Mouse (Mus musculus) T-helper 17 cell (primary cell): ENCODE data around the gene Tnfrsf22.

Experiments used
- in situ Hi-C, 2 experiments: fragments of 300-600 bp; cut with MboI, MseI; formaldehyde crosslinking; loops; 1 replicate in 1 of 2; 2 replicates in 1 of 2; pipeline ENCODE4 v1.15.1; 2025; ENCODE audit warnings: high pct_unique_total_duplicates in 2 of 2

The Tnfrsf22 gene

DNA sequence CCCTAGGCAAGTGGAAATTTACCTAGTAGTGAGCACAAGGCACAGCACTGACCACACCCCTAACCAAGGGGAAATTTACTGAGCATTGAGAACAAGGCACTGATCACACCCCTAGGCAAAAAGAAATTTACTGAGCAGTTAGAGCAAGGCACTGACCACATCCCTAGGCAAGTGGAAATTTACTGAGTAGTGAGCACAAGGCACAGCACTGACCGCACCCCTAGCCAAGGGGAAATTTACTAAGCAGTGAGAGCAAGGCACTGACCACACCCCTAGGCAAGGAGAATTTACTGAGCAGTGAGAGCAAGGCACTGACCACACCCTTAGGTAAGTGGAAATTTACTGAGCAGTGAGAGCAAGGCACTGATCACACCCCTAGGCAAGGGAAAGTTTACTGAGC, 12.8 kb downstream of the Tnfrsf22 start:
- in situ Hi-C loops = no loop called here

DNA sequence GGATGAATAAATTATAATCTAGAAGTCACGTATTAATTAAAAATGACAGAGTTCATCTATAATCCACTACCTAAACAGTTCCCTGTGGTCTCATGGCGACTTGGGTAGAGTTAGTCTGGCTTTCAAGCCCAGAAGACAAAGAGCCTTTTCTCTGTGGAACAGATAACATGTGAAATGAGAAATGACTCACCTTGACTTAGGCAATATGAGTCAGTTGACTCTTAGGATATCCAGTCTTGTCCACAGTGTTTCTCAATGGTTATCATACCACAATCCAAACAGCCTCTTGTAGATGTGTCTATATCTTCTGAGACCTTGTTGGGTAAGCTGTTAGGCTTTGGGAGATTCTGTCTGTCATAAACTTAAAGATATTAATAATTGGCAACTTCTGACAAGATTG, 18.0 kb downstream of the Tnfrsf22 start:
- in situ Hi-C loops = no loop called here

DNA sequence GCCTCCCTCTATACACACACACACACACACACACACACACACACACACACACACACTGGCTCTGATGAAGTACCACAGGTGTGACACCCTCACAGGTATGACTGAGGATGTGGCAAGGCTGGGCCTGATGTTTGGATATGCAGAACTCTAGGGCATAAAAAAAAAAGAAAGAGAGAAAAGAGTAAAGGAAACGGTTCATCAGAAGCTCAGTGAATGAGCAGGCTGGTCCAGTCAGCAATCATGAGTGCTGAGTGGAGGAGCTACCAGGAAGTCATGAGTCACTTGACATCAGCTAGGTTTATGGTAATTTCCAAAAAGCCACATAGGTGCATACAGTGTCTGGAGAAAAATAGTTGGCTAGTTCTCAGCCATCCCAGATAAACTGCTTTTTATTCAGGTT, 20.0 kb downstream of the Tnfrsf22 start:
- in situ Hi-C loops = no loop called here

DNA sequence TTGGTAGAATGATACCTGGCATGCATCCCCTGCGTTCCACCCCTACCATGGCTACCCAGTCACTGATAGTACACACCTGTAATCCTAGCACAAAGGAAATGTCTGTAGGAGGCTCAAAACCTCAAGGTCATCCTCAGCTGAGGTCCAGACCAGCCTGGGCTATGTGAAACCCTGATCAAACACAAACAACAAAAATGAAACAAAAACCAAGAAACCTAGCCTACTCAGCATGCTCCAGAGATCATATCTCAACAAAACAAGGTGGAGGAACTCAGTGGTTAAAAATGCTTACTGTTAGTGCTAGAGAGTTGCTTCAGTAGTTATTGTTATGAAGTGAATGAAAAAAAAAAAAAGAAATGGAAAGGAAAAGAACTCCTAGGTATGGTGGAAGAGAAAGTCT, 20.9 kb downstream of the Tnfrsf22 start, which contains the start of gene Tnfrsf26:
Tnfrsf26 (minus strand) TSS at position 183 of the 400 bp plus-strand sequence.
- in situ Hi-C loops = no loop called here

DNA sequence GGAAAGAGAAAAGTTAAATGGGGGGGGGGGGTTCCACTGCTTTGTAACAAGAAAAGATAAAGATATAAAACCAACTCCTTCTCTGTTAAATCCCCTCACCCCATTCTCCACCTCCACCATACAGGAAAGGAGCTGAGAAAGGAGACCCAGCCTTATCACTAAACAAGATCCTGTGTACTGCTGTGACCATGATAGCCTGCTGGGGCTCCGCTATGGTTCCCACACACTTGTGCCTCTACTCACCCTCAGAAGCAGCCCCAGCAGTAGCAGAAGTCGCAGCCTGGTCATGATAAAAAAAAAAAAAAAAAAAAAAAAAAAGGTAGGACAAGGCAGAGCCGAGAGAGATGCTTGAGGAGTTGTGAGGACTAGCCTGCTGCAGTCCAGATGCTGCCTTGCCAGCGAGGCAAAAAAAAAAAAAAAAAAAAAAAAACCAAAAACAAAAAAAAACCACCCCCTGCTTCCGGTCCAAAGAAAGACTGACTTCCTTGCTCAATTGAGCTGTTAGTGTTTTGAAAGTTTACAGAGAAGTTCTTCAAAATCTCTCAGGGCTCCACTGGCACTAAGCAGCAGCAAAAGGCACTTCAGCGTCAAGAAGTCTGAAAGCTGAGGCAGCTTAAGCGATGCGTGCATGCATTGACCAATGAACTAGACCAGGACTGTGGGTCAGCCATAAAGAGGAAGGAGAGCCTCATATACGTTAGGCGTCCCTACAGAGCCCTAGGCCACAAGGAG, 21.7 kb downstream of the Tnfrsf22 start:
- in situ Hi-C loops = no loop called here

DNA sequence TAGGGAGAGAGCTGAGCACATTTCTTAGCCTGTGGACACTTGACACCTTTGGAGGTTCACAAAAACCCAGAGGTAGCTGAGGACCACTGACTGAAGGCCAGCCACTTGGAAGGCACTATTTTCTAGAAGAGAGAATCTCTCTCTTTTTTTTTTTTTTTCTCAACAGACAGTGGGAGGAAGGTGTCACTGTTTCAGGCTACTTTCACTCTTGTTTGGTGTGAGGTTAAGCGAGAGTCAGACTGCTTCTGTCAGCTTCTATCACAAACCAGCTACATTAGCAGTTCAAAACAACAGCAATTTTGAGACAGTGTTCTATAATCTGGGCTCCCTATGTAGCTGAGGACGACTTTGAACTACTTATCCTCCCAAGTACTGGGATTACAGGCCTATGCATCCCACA, 23.3 kb downstream of the Tnfrsf22 start:
- in situ Hi-C loops = no loop called here

DNA sequence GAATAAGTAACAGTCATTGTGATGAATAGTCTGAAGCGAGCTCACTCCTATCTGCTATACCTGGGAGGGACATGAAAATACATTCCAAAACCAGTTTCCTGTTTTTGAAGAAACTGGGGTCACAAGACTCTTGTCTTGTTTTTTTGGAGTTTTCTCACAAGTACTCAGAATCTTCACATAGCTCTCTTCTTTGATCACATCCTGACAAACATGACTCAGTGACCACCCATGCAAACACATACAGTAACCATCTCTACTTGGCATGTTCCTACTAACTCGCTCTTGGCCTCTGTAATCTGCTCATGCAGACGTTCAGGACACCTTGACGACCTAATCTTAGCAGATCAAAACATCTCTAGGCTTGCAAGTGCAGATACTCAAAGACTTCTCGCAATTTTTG, 24.3 kb downstream of the Tnfrsf22 start:
- in situ Hi-C loops = no loop called here

DNA sequence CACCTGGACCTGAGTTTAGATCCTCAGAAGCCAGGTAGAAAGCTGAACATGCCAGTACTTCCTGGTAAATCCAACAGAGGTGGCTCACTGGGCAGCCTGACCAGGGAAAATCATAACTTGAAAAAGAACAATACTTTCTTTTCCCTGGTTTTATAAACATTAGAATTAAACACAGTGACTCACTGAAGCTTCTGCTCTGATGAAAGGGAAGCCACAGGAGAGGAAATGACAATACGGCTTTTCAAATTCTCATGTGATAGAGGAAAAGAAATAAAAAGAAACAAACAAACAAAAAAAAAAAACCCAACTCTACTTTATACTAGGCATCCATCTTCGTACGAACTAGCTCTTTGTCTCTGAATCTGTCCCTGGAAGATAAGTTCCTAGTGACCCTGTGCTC, 24.9 kb downstream of the Tnfrsf22 start:
- in situ Hi-C loops = no loop called here

DNA sequence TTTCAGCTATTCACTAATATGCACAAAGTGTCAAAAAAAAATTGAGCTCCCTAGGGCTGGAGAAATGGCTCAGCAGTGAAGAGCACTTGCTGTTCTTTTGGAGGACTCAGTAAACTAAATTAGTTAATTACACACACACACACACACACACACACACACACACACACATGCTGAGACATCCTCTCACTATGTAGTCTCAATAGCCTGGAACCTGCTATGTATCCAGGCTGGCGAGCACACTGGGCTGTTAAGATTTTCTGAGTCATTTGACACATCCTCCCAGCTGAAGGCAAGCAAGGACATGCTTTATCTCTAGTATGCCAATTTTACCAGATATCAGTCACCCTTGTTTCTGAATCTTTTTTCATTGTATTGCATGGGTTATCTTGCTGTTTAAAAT, 28.5 kb downstream of the Tnfrsf22 start:
- in situ Hi-C loops = no loop called here

DNA sequence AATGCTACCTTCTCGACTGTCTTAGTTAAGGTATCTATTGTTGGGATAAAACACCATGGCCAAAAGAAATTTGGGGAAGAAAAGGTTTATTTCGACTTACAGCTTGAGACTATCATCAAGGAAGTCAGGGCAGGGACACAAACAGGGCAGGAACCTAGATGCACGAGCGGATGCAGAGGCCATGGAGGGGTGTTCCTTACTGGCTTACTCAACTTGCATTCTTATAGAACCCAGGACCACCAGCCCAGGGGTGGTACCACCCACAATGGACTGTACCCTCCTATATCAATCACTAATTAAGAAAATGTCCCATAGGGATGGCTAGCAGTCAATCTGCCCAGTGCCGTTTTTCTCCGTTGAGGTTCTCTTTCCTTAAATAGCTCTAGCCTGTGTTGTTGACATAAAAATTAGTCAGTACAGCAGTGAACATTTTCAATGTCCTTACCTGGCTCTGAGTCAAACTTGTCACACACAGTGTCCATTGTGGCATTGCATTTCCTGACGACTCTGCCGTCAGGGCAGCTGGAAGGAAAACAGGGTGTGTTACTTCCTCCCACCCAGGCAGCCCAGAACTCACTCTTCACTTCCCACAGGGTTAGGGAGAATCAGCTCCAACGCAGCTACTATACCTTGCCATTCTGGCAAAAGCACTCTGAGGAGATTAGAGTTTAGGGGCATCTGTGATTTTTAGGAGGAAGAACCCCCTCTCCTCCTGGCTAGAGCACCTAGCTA, 34.9 kb downstream of the Tnfrsf22 start:
- in situ Hi-C loops = loop anchor here in 1 of 2 experiments (5.0 kb wide), 1 partner anchor 78 kb away; no protein-coding TSS in a partner anchor

DNA sequence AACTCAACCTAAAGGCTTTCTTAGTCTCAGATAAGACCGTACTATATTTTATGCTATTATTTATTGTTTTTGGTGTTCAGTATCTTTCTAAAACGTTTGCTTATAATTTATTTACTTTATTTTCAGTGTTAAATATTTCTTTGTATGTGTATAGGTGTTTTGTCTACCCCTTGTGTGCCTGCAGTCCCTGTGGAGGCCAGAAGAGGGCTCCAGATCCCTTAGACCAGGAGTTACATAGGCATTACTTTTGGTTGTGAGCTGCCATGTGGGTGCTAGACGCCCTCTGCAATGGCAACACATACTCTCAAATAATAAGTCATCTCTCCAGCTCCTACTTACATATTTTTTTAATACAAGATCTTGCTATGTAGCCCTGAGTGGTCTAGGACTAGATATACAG, 37.2 kb downstream of the Tnfrsf22 start:
- in situ Hi-C loops = no loop called here

DNA sequence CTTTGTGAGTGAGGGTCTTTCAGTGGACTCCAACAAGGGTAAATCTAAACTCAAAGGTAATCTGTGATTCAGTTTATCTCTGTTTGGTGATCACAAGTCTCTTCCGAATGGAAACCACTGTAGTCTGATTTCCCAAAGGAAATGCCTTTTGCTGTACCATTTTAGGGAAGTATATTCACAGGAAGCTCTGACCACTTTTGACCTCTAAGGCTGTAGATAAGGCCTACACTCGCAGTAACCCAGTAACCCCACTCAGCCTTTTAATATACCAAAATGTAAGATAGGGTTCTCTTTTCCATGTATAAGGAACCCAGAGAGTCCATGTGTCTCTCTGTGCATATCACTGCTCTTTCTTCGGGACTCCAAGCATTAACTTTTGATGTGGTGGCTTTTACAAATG, 44.1 kb downstream of the Tnfrsf22 start:
- in situ Hi-C loops = no loop called here

DNA sequence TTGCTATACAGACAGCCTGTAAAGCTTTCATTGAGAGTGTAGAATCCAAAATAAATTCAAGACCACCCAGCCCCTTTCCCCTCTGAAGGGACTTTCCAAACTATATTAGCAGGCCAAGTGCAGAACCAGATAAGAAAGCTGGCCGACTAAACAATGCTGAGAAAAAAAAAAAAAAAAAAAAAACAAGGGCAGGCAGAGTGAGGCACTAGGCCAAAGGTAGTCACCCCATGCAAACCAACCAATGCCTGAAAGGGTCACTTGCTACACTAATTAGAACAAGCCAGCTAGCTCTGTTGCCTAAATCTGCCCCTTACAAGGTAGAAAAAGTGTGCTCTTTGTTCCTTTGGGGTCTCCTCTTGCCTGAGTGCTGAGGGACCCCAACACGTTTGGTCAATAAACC, 44.6 kb downstream of the Tnfrsf22 start:
- in situ Hi-C loops = no loop called here

DNA sequence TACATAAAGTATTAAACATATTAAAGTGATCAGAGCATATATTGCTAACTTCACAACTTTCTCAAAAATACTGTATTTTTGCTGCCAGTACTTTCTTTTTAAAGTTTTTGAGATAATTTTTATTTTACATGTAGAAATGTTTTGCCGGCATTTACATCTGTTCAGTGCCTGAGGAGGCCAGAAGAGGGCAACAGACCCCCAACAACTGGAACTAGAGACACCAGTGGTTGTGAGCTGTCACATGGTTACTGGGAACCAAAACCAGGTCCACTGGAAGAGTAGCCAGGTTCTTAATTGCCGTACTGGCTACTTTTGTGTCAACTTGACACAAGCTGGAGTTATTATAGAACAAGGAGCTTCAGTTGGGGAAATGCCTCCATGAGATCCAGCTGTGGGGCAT, 47.8 kb downstream of the Tnfrsf22 start:
- in situ Hi-C loops = no loop called here

DNA sequence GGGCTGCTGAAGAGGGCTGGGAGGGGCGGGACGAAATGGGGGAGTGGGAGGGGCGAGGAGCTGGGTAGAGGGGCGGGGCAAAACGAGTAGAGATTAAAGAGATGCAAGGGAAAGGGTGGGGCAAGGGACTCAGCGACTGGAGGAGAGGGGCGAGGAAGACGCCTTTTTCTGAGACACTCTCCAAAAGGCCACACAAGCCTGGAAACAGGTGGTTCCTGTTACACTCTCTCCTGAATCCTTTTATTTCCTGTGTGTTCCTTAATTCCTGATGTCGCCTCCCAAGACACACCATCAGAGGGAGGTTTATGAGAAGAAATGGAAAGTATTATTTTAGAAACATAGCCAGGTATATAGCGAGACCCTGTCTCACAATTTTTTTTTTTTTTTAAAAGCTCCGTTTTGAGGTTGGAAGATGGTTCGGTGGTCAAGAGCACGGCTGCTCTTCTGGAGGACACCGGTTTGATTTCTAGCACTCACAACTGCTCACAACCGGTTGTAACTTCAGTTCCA, 49.2 kb downstream of the Tnfrsf22 start:
- in situ Hi-C loops = no loop called here

DNA sequence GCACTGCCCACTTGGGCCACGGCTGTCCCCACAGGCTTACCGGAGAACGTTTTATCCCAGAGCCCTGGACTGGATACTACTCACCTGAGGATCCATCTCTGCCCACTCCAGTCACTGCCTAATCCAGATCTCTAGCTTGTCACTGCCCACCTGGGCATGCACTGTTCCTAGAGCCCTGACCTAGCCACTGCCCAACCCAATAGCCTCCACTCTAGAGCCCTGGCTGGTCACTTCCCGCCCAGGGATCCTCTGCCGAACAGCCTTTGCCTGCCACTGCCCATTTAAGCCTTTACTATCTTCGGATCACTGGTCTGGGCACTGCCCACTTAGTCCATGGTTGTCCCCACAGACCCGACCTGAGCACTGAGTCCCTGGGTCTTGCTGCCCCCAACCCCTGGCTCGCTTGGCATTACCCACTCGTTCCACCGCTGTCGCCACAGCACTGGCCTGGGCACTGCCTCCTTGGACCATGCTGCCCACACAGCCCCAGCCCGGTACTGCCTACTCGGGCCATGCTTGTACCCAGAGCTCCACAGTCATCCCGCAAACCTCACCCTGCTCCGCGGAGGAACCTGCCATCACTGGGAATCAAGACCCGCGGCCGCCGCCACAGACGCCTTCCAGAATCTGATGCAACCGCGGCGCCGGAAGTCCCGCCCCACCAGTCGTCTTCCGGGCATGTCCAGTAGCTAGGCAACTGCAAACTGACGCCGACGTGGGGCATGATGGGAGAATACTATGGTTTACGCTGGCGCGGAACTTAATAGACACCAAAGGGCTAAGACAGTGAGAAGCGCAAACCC, 49.8 kb downstream of the Tnfrsf22 start, which contains the start of gene Cars:
Cars (minus strand) TSS at position 663 of the 803 bp plus-strand sequence.
- in situ Hi-C loops = loop anchor here in 1 of 2 experiments (5.0 kb wide), 1 partner anchor 93 kb away; no protein-coding TSS in a partner anchor

DNA sequence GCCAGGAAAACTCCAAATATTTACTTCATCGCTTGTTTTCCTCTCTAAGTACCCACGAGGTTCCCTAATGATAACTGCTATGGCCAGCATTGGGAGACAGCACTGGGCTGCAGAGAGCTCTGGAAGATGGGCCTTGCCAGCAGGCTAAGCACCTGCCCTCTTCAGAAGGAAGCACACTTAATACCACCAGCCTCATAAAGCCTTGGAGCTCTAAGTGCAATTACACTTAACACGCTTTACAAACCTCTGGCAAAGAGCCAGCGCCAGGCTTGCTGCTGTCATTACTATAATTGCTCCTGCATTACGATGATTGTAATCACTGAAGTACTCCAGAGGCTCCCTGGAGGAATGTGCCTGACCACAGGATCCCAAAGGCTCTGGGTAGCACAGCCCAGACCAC, 54.6 kb downstream of the Tnfrsf22 start:
- in situ Hi-C loops = loop anchor here in 1 of 2 experiments (5.0 kb wide), 1 partner anchor 97 kb away; no protein-coding TSS in a partner anchor

DNA sequence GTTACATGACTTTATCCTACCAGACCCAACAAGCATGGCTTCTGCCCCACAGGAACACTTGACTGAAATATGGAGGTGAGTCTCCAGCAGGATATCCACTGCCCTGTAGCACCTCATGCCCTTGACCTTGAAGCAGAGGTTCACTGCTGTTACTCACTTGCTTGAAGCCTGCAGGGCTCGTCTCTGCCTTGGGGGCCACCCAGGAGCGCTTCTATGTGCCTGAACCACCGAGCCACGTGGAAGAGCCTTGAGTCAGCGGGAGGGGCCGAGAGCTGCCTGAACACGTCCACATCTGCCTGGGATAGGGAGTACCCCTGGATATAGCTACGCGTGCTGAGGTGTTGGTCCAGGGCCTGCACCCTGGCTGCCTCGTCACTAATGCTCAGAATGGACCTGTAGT, 57.2 kb downstream of the Tnfrsf22 start:
- in situ Hi-C loops = no loop called here

DNA sequence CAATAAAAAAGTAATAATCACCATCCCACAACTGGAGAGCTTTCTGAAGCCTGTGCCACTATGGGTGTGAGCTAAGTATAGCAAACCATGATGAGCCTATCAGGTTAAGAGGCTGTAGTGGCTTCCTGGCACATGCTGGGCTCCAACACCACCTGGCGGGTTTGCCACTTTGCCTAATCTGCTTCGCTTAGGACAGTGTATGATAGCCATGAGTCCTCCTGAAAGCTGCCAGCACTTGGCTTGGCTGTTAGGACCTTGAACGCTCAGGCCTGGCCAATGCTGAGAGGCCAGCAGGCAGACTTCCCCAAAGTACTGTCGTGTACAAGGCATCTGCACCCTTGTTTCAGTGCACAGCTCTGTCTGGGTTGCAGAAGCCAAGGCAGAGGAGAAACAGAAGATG, 61.5 kb downstream of the Tnfrsf22 start:
- in situ Hi-C loops = loop anchor here in 1 of 2 experiments (10.0 kb wide), 2 partner anchors 167 to 1447 kb away; partner anchors contain the start of gene Osbpl5

DNA sequence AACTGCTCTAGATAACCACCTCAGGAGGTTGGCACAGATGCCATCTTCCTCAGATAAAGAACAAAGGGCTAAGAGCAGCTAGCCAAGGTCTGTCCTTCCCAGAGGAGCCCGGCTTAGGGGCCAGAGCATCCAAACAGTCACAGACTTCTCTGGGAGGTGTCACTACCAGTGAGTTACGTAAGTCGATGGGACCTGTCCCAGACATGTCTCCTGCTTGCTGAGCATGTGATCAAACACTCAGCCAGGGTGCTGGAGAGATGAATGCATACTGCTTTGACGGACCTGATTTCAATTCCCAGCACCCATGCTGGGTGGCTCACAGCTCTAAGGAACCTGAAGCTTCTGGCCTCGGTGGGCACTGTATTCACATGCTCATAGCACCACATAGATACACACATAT, 61.9 kb downstream of the Tnfrsf22 start:
- in situ Hi-C loops = loop anchor here in 1 of 2 experiments (10.0 kb wide), 2 partner anchors 167 to 1447 kb away; partner anchors contain the start of gene Osbpl5
